Mouse (Mus musculus) cortical plate, adult 2 months (tissue): ENCODE results near the gene Sirt3.

Experiments used
- CTCF ChIP-seq: fragments of 200-500 bp; IDR thresholded peaks from 2 replicates; pipeline ENCODE4 v1.5.1; 2011; ENCODE audit warnings: mild to moderate bottlenecking, control low read depth, low read length; ENCODE audit not compliant: insufficient read depth; ENCODE audit errors: extremely low read depth
- POLR2A ChIP-seq: fragments of 200-500 bp; IDR thresholded peaks from 2 replicates; pipeline ENCODE4 v1.6.1; 2011; ENCODE audit warnings: mild to moderate bottlenecking, low read length, control low read depth; ENCODE audit not compliant: insufficient read depth; ENCODE audit errors: extremely low read depth

- TF ChIP-seq POLR2A (no peak), CTCF (no peak)
Measured at GRCm38 (mm10) chr7:140919911-140920310, 37.8 kb upstream of the Sirt3 start.
